Mouse (Mus musculus): ENCODE measurements around the gene Trank1. TPM values are rescaled to one million over a fixed set of nuclear protein-coding genes. Genes with fewer than 3 reads are reported as not detected.

The Trank1 gene
- polyA plus RNA-seq, 1 experiment, result not detected

GRCm38 (mm10) chr9:111412471-111413160 is 101.1 kb downstream of the Trank1 start:
- no peaks in the 10 kb centered on the region for H3K36me3 ChIP-seq (ENCODE audit: control insufficient read depth, insufficient read depth)
- no peak overlapping the region for H3K4me2 ChIP-seq (ENCODE audit: low read depth)
- no peak overlapping the region for H3K4me3 ChIP-seq
- TF ChIP-seq MAX (IDR thresholded peaks at IDR 0.05; ENCODE audit: low read depth) (no peak), E2F4 (IDR thresholded peaks at IDR 0.05; ENCODE audit: insufficient read depth) (no peak)
- H3K79me2 ChIP-seq (ENCODE audit: control insufficient read depth, insufficient read depth), result no peaks in the 10 kb centered on the region
- H3K27me3 ChIP-seq (ENCODE audit: control insufficient read depth, insufficient read depth, insufficient read length), result no peaks in the 10 kb centered on the region
- H3ac ChIP-seq (ENCODE audit: control insufficient read depth, insufficient read length), result no peak overlapping the region

DNA sequence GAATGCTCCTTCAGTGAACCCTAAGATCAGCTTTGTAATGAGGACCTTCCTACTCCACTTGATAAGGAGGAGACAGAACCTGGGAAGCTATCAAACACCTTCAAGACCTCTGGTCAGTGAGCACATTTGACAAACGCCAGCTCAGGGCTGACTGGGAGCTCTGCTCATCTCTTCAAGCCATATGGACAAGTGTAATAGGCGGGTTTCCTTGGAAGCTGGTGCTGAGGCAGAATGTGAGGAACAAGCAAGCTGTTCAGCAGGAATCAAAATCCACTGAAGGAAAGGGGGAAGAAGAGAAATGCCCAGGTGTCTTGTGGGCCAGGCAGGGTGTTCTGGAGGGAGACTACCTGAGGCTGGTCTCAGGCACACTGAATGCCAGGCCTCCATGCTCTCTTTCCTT is 110.3 kb downstream of the Trank1 start:
- Histone ChIP-seq H3K27me3 (ENCODE audit: control insufficient read depth, insufficient read depth, insufficient read length) (no peaks in the 10 kb centered on the region), H3K4me2 (ENCODE audit: low read depth) (no peak overlapping the region), H3K79me2 (ENCODE audit: control insufficient read depth, insufficient read depth) (no peaks in the 10 kb centered on the region), H3K36me3 (ENCODE audit: control insufficient read depth, insufficient read depth) (no peaks in the 10 kb centered on the region), H3ac (ENCODE audit: control insufficient read depth, insufficient read length) (no peak overlapping the region), H3K4me3 (no peak overlapping the region)
- TF ChIP-seq TCF3 (IDR thresholded peaks at IDR 0.05; ENCODE audit: insufficient read length, low read depth) (no peak), MAX (IDR thresholded peaks at IDR 0.05; ENCODE audit: low read depth) (no peak), CEBPB (IDR thresholded peaks at IDR 0.05; ENCODE audit: insufficient read depth, poor library complexity, severe bottlenecking) (no peak), SRF (IDR thresholded peaks at IDR 0.05; ENCODE audit: control insufficient read depth, insufficient read length, low read depth) (no peak), MYOG (IDR thresholded peaks at IDR 0.05; ENCODE audit: control insufficient read depth in 1 of 3, insufficient read depth in 1 of 3, insufficient read length in 2 of 3, low read depth in 2 of 3) (no peak), POLR2AphosphoS2 (IDR thresholded peaks at IDR 0.05; ENCODE audit: insufficient read length, low read depth) (no peak), TCF12 (IDR thresholded peaks at IDR 0.05; ENCODE audit: insufficient read depth, poor library complexity, severe bottlenecking) (no peak), REST (IDR thresholded peaks at IDR 0.05; ENCODE audit: insufficient read depth, insufficient read length) (no peak), MYOD1 (IDR thresholded peaks at IDR 0.05; ENCODE audit: control insufficient read depth in 1 of 3, insufficient read length in 2 of 3, low read depth in 2 of 3) (no peak), USF1 (IDR thresholded peaks at IDR 0.05; ENCODE audit: low read depth) (no peak), E2F4 (IDR thresholded peaks at IDR 0.05; ENCODE audit: insufficient read depth) (no peak), POLR2A (IDR thresholded peaks at IDR 0.05; ENCODE audit: insufficient read length, low read depth) (no peak)

- Histone ChIP-seq H3K4me2 (ENCODE audit: low read depth) (no peak overlapping the region), H3ac (ENCODE audit: control insufficient read depth, insufficient read length) (no peak overlapping the region), H3K36me3 (ENCODE audit: control insufficient read depth, insufficient read depth) (no peaks in the 10 kb centered on the region), H3K4me3 (no peak overlapping the region), H3K27me3 (ENCODE audit: control insufficient read depth, insufficient read depth, insufficient read length) (no peaks in the 10 kb centered on the region), H3K79me2 (ENCODE audit: control insufficient read depth, insufficient read depth) (no peaks in the 10 kb centered on the region)
- TF ChIP-seq E2F4 (IDR thresholded peaks at IDR 0.05; ENCODE audit: insufficient read depth), result no peak
- no peak for TF ChIP-seq MYOG (IDR thresholded peaks at IDR 0.05; ENCODE audit: control insufficient read depth in 1 of 3, insufficient read depth in 1 of 3, insufficient read length in 2 of 3, low read depth in 2 of 3)
Observed at GRCm38 (mm10) chr9:111422567-111422966, 111.0 kb downstream of the Trank1 start.

DNA sequence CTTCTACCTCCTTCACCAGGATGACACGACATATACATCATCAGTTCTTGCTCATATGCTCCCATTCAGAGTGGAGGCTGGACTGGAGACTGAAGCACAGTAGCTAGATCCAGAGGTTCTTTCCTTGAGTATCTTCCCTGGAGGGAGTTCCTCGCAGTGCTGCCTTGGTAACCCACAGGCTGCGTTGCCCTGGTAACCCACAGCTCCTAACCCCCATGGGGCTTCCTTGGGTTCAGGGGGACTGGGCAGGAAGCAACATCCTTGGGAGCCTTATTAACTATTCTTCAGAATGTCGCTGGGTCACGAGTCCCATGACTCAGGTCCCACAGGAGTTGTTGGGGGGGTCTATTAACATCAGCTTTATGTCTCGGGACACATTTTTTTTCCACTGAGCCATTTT is 113.6 kb downstream of the Trank1 start:
- Histone ChIP-seq H3K36me3 (ENCODE audit: control insufficient read depth, insufficient read depth) (no peaks in the 10 kb centered on the region), H3K79me2 (ENCODE audit: control insufficient read depth, insufficient read depth) (no peaks in the 10 kb centered on the region), H3K4me2 (ENCODE audit: low read depth) (no peak overlapping the region), H3K27me3 (ENCODE audit: control insufficient read depth, insufficient read depth, insufficient read length) (no peaks in the 10 kb centered on the region), H3ac (ENCODE audit: control insufficient read depth, insufficient read length) (no peak overlapping the region), H3K4me3 (no peak overlapping the region)
- TF ChIP-seq USF1 (IDR thresholded peaks at IDR 0.05; ENCODE audit: low read depth) (no peak), MYOG (IDR thresholded peaks at IDR 0.05; ENCODE audit: control insufficient read depth in 1 of 3, insufficient read depth in 1 of 3, insufficient read length in 2 of 3, low read depth in 2 of 3) (no peak), MAX (IDR thresholded peaks at IDR 0.05; ENCODE audit: low read depth) (no peak), POLR2AphosphoS2 (IDR thresholded peaks at IDR 0.05; ENCODE audit: insufficient read length, low read depth) (no peak), POLR2A (IDR thresholded peaks at IDR 0.05; ENCODE audit: insufficient read length, low read depth) (no peak), SRF (IDR thresholded peaks at IDR 0.05; ENCODE audit: control insufficient read depth, insufficient read length, low read depth) (no peak), CEBPB (IDR thresholded peaks at IDR 0.05; ENCODE audit: insufficient read depth, poor library complexity, severe bottlenecking) (no peak)

- TF ChIP-seq POLR2AphosphoS2 (IDR thresholded peaks at IDR 0.05; ENCODE audit: insufficient read length, low read depth), result no peak
- TF ChIP-seq TCF3 (IDR thresholded peaks at IDR 0.05; ENCODE audit: insufficient read length, low read depth), result no peak
- no peak for TF ChIP-seq E2F4 (IDR thresholded peaks at IDR 0.05; ENCODE audit: insufficient read depth)
- Histone ChIP-seq H3K36me3 (ENCODE audit: control insufficient read depth, insufficient read depth) (no peaks in the 10 kb centered on the region), H3K4me3 (no peak overlapping the region), H3K27me3 (ENCODE audit: control insufficient read depth, insufficient read depth, insufficient read length) (no peaks in the 10 kb centered on the region), H3ac (ENCODE audit: control insufficient read depth, insufficient read length) (no peak overlapping the region), H3K79me2 (ENCODE audit: control insufficient read depth, insufficient read depth) (no peaks in the 10 kb centered on the region), H3K4me2 (ENCODE audit: low read depth) (no peak overlapping the region)
Observed at GRCm38 (mm10) chr9:111425952-111426351, 114.4 kb downstream of the Trank1 start.
